Mouse (Mus musculus) kidney, postnatal 0 days (tissue): ENCODE measurements around the gene Slc38a8. TPM values are rescaled to one million over a fixed set of nuclear protein-coding genes. Genes with fewer than 3 reads are reported as not detected.

Source experiments
- ATAC-seq: fragments of 200-750 bp; cut with Nextera tagmentation; replicated peaks from 2 replicates; pipeline ENCODE4 v1.8.0; 2017; ENCODE audit warnings: low read depth, moderate number of reproducible peaks, moderate TSS enrichment, moderate library complexity; ENCODE audit not compliant: low FRiP score
- DNase-seq: peaks from one replicate; pipeline ENCODE4 v3.0.0-alpha.2; 2016; ENCODE audit warnings: low spot score
- H3K27ac ChIP-seq: fragments of 300-500 bp; sonication (generic); 2 replicates; pipeline ENCODE4 v1.5.1; 2014; ENCODE audit warnings: mild to moderate bottlenecking
- H3K27me3 ChIP-seq: fragments of 300-500 bp; sonication (generic); 2 replicates; pipeline ENCODE4 v1.6.1; 2014; ENCODE audit warnings: low read length, mixed read lengths; ENCODE audit not compliant: insufficient read depth
- H3K36me3 ChIP-seq: fragments of 300-500 bp; sonication (generic); 2 replicates; pipeline ENCODE4 v1.6.1; 2014; ENCODE audit warnings: low read length, mixed read lengths; ENCODE audit not compliant: insufficient read depth
- H3K4me1 ChIP-seq: fragments of 300-500 bp; sonication (generic); replicated peaks from 2 replicates; pipeline ENCODE4 v1.6.1; 2014; ENCODE audit warnings: antibody characterized with exemption, low read length, mixed read lengths; ENCODE audit not compliant: insufficient read depth
- H3K4me2 ChIP-seq: fragments of 300-500 bp; sonication (generic); 2 replicates; pipeline ENCODE4 v1.6.1; 2014; ENCODE audit warnings: mild to moderate bottlenecking, low read length, moderate library complexity, mixed read lengths
- H3K4me3 ChIP-seq: fragments of 300-500 bp; sonication (generic); replicated peaks from 2 replicates; pipeline ENCODE4 v1.5.1; 2014; ENCODE audit warnings: low read depth, low read length
- H3K9ac ChIP-seq: fragments of 300-500 bp; sonication (generic); 2 replicates; pipeline ENCODE4 v1.6.1; 2014; ENCODE audit warnings: low read depth, low read length
- H3K9me3 ChIP-seq: fragments of 300-500 bp; sonication (generic); replicated peaks from 2 replicates; pipeline ENCODE4 v1.6.1; 2016; ENCODE audit warnings: low read length, inconsistent platforms, mixed read lengths
- CTCF ChIP-seq: IDR thresholded peaks from 2 replicates; pipeline ENCODE4 v1.5.1; 2016; ENCODE audit warnings: antibody characterized with exemption, low read depth, mild to moderate bottlenecking, moderate library complexity
- WGBS: fragments of 180-500 bp; shearing (Covaris S2); extraction: QIAGEN DNeasy Blood & Tissue Kit; methylation state at CpG from one replicate; pipeline ENCODE4 v1.1.7; 2014; 5-methylcytosine and 5-hydroxymethylcytosine counted together
- polyA plus RNA-seq: library from polyadenylated mRNA; unstranded; fragments of >200 nt; fragmentation: Nextera tagmentation; extraction: Ambion mirVana; gene quantifications from 2 replicates; pipeline ENCODE4 v1.2.1, GENCODE M21; 2015

Slc38a8 gene
- polyA plus RNA-seq, 1 experiment from 2014 or later, result not detected

DNA sequence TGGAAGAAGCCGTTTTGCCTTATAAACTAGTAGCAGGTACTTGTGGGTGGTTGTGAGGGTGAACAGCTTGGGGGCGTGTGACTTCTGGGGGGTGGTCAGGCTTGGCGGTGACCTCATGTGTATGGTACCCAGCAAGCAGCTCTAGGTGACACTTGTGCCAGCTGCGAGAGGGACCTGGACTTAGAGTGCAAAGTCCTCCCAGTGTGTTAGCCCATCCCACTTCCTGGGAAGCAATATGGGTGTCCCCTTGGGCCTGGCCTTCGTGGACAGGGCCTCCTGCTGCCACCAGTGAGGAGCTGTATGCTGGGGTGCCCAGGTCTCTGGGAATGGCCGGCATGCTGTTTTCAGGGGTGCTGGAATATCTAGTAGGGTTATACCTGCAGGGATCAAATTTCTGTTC is 62.6 kb downstream of the Slc38a8 start:
- peak; percentile 26; the same call in 1 of the 2 replicates for ATAC-seq
- H3K4me2 ChIP-seq, result 0 out of 2 replicates have a peak overlapping the region, but pooled peaks have one; percentile 41

DNA sequence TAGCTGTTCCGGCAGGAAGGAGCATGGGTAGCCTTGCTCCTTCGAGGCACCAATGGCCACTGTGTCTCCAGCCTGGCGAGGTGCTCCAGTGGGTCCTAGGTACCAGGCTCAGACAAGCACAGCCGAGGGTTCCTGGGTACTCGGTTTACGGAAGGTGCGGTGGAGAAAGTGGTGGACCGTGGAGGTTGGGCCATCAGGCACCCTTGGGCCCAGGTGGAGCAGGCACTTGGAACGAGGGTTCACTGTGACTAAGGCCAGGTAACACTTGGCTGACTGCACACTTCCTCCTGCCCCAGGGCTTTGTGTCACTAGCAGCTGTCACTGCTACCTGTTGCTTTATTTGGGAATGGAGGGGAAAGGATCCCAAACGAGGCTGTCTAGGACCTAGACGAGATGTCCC is 64.0 kb downstream of the Slc38a8 start:
- ATAC-seq (no peak), DNase-seq (no peak)
- peaks cover 13% of the 10 kb centered on the region; the same call in 1 of the 2 replicates for H3K4me1 ChIP-seq
- no peaks in the 10 kb centered on the region for H3K27me3 ChIP-seq
- no peaks in the 10 kb centered on the region for H3K36me3 ChIP-seq
- 0 out of 2 replicates have a peak overlapping the region, but pooled peaks have one; percentile 48 for H3K9ac ChIP-seq
- 53% methylated on average over 11 of the region's 11 CpGs for WGBS
- no peak for TF ChIP-seq CTCF
- peak overlapping the region; percentile 66 for H3K27ac ChIP-seq
- H3K9me3 ChIP-seq, result no peaks in the 10 kb centered on the region
- H3K4me2 ChIP-seq, result peak overlapping the region; percentile 41
- 0 out of 2 replicates have a peak overlapping the region, but pooled peaks have one; percentile 4 for H3K4me3 ChIP-seq

More for the DNA sequence above, 62.6 kb downstream of the Slc38a8 start:
- WGBS, result 73% methylated on average over 6 of the region's 6 CpGs
- TF ChIP-seq CTCF, result no peak
- Histone ChIP-seq H3K9me3 (no peaks in the 10 kb centered on the region), H3K27me3 (no peaks in the 10 kb centered on the region), H3K27ac (no peak overlapping the region), H3K4me1 (peaks cover 13% of the 10 kb centered on the region; the same call in 1 of the 2 replicates), H3K4me3 (no peak overlapping the region), H3K36me3 (no peaks in the 10 kb centered on the region), H3K9ac (no peak overlapping the region)
- DNase-seq, result no peak

- WGBS, result 16% methylated on average over 9 of the region's 9 CpGs
- Histone ChIP-seq H3K27ac (peak overlapping the region; percentile 66), H3K4me3 (0 out of 2 replicates have a peak overlapping the region, but pooled peaks have one; percentile 4), H3K9ac (0 out of 2 replicates have a peak overlapping the region, but pooled peaks have one; percentile 48), H3K36me3 (no peaks in the 10 kb centered on the region), H3K27me3 (no peaks in the 10 kb centered on the region), H3K4me1 (peaks cover 13% of the 10 kb centered on the region; the same call in 1 of the 2 replicates), H3K9me3 (no peaks in the 10 kb centered on the region), H3K4me2 (peak overlapping the region; percentile 41)
- ATAC-seq (peak; percentile 71), DNase-seq (no peak)
- TF ChIP-seq CTCF, result no peak
These were observed 64.6 kb downstream of the Slc38a8 start for GRCm38 (mm10) chr8:119436933-119437332.

DNA sequence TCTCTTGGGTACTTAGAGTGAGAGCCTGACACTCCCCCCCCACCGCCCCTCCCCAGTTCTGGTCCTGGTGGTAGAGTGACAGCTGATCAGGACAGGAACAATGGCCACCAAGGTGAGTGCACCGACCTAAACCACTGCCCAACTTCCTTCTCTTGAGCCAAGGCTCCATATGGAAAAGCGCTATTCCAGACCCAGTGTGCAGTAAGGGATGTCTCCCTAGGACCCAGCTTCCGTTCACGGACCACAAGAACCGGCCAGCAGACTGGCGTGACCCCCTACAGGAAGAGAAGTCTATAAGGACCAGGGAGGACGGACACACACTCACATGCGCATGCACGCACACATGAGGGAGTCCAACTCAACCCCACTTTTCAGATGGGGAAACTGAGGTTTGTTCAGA is 65.2 kb downstream of the Slc38a8 start:
- ATAC-seq, result no peak
- Histone ChIP-seq H3K27ac (0 out of 2 replicates have a peak overlapping the region, but pooled peaks have one; percentile 19), H3K4me1 (peaks cover 13% of the 10 kb centered on the region; the same call in 1 of the 2 replicates), H3K9ac (no peak overlapping the region), H3K4me3 (no peak overlapping the region), H3K9me3 (no peaks in the 10 kb centered on the region), H3K27me3 (no peaks in the 10 kb centered on the region), H3K4me2 (no peak overlapping the region), H3K36me3 (no peaks in the 10 kb centered on the region)
- no peak for TF ChIP-seq CTCF
- DNase-seq, result no peak
- 85% methylated on average over 10 of the region's 10 CpGs for WGBS

- Histone ChIP-seq H3K4me3 (no peak overlapping the region), H3K27ac (no peak overlapping the region), H3K27me3 (no peaks in the 10 kb centered on the region), H3K9ac (no peak overlapping the region), H3K4me2 (no peak overlapping the region), H3K9me3 (no peaks in the 10 kb centered on the region), H3K4me1 (0 out of 2 replicates have a peak, but pooled peaks cover 7% of the 10 kb centered on the region), H3K36me3 (no peaks in the 10 kb centered on the region)
- no peak for ATAC-seq
- TF ChIP-seq CTCF, result no peak
- 86% methylated on average over 7 of the region's 7 CpGs for WGBS
- no peak for DNase-seq
These were observed 66.0 kb downstream of the Slc38a8 start for GRCm38 (mm10) chr8:119435527-119435926.

GRCm38 (mm10) chr8:119434569-119434968 is 66.9 kb downstream of the Slc38a8 start:
- Histone ChIP-seq H3K4me1 (peaks cover 12% of the 10 kb centered on the region), H3K9me3 (no peaks in the 10 kb centered on the region), H3K9ac (no peak overlapping the region), H3K4me2 (no peak overlapping the region), H3K4me3 (no peak overlapping the region), H3K36me3 (no peaks in the 10 kb centered on the region), H3K27me3 (no peaks in the 10 kb centered on the region), H3K27ac (no peak overlapping the region)
- DNase-seq, result no peak
- 81% methylated on average over 6 of the region's 6 CpGs for WGBS
- no peak for ATAC-seq
- TF ChIP-seq CTCF, result no peak
